19 mouse cellular contexts compared by ENCODE assay signal in genomic region chr15:9080206-9080605, GRCm38 (mm10). TPM values are rescaled to one million over a fixed set of nuclear protein-coding genes. Genes with fewer than 3 reads are reported as not detected.
A peak's percentile ranks its signal among the peaks of the same experiment; 100 is the strongest.
DNase-seq lines count a peak whose midpoint lies in the region; ATAC-seq and TF ChIP-seq lines count a peak whose summit lies in the region.
"Had no signal": no experiment of that assay in that cellular context is flagged by ENCODE, and none has a peak within 500 bp of the region (broad histone marks: within the 10 kb centered on the region; RNA-seq: fewer than 3 reads in every experiment).

No protein-coding gene starts in this region.

- H3K79me2 ChIP-seq in MEL (ENCODE audit: control insufficient read depth, insufficient read depth, low read length, poor library complexity): peaks cover 62% of the 10 kb centered on the region

- H3K4me2 ChIP-seq in heart, postnatal 0 days (ENCODE audit: low read depth, low read length): no peak overlapping the region
- H3K4me2 ChIP-seq: embryonic facial prominence, embryonic 13.5 days; hindbrain, embryonic 12.5 days; neural tube, embryonic 15.5 days had no signal

- H3K27me3 ChIP-seq in heart, postnatal 0 days (ENCODE audit: control insufficient read depth, insufficient read depth, low read length): no peaks in the 10 kb centered on the region
- H3K27me3 ChIP-seq in MEL (ENCODE audit: control insufficient read depth in 1 of 2, insufficient read depth in 2 of 2, low read length in 2 of 2): no peaks in the 10 kb centered on the region
- H3K27me3 ChIP-seq in forebrain, embryonic 10.5 days (ENCODE audit: poor library complexity, severe bottlenecking): no peaks in the 10 kb centered on the region
- H3K27me3 ChIP-seq: embryonic facial prominence, embryonic 13.5 days; hindbrain, embryonic 12.5 days; neural tube, embryonic 15.5 days had no signal

- no peak overlapping the region for H3K4me3 ChIP-seq in heart, postnatal 0 days (ENCODE audit: low read depth, low read length)
- H3K4me3 ChIP-seq in MEL (ENCODE audit: control insufficient read depth in 1 of 2, insufficient read depth in 1 of 2, low read depth in 2 of 2, low read length in 2 of 2): peak overlapping the region in 1 of 2 experiments; percentile 40; a peak in 2 of 4 replicates
- no peak overlapping the region for H3K4me3 ChIP-seq in forebrain, embryonic 10.5 days
- H3K4me3 ChIP-seq: embryonic facial prominence, embryonic 13.5 days; hindbrain, embryonic 12.5 days; neural tube, embryonic 15.5 days had no signal

- no peak for ATAC-seq in heart, postnatal 0 days (ENCODE audit: insufficient read depth, low read depth)
- ATAC-seq in erythroid progenitor cell, adult 5-6 weeks (replicated peaks; ENCODE audit: low FRiP score, poor library complexity, severe bottlenecking): peak; percentile 52
- ATAC-seq in megakaryocyte, adult 5-6 weeks (ENCODE audit: poor library complexity, severe bottlenecking): 0 out of 2 replicates have a peak, but pooled peaks have one; percentile 34
- ATAC-seq: forebrain, embryonic 16.5 days had no signal

- intact Hi-C loops in heart, postnatal 10 days (cut with DNase I): no loop called here

- TF ChIP-seq CTCF in heart, postnatal 0 days (IDR thresholded peaks at IDR 0.05; ENCODE audit: low read depth): no peak
- no peak for TF ChIP-seq CTCF in MEL (IDR thresholded peaks at IDR 0.05 in 2 of 3, conservative IDR thresholded peaks at IDR 0.05 in 1 of 3; ENCODE audit: control insufficient read depth in 1 of 3, insufficient read depth in 1 of 3, low read depth in 2 of 3, low read length in 3 of 3, poor library complexity in 1 of 3, severe bottlenecking in 1 of 3)

- no peak for DNase-seq in heart, postnatal 0 days (ENCODE audit: low spot score)
- no peak for DNase-seq in heart, postnatal 10 days
- peak; percentile 89 for DNase-seq in MEL (ENCODE audit: low read depth, low spot score)
- no peak for DNase-seq in testis, postnatal 10 days (ENCODE audit: low spot score)
- no peak for DNase-seq in forebrain, embryonic 10.5 days (ENCODE audit: extremely low spot score, low spot score)
- DNase-seq in urinary bladder, postnatal 10 days (ENCODE audit: low spot score): no peak
- DNase-seq: adrenal gland, postnatal 14 days; cerebellum, postnatal 25 days; kidney, adult 9 months; layer of hippocampus, adult 9-11 months; right cerebral cortex, adult 18-20 months; thymus, postnatal 4 days had no signal

- no peak for TF ChIP-seq EP300 in heart, postnatal 0 days (IDR thresholded peaks at IDR 0.05; ENCODE audit: low read depth)
- TF ChIP-seq EP300 in MEL (IDR thresholded peaks at IDR 0.05; ENCODE audit: low read depth in 1 of 2, low read length in 2 of 2): peak; percentile 95 to 98

- H3K27ac ChIP-seq in heart, postnatal 0 days (ENCODE audit: low read depth): peak overlapping the region; percentile 15
- H3K27ac ChIP-seq in MEL (ENCODE audit: control insufficient read depth, low read depth, low read length): peak overlapping the region; percentile 99
- H3K27ac ChIP-seq in forebrain, embryonic 10.5 days: no peak overlapping the region
- H3K27ac ChIP-seq: embryonic facial prominence, embryonic 13.5 days; hindbrain, embryonic 12.5 days; macrophage; neural tube, embryonic 15.5 days had no signal

- WGBS in heart, postnatal 0 days: 23% methylated on average over 4 of the region's 4 CpGs
- 73% methylated on average over 4 of the region's 4 CpGs for WGBS in forebrain, embryonic 10.5 days

- peak in 1 of 2 experiments; percentile 24; a peak in 1 of 4 replicates for TF ChIP-seq POLR2A in MEL (IDR thresholded peaks at IDR 0.05; ENCODE audit: control insufficient read depth in 1 of 2, insufficient read depth in 1 of 2, low read depth in 1 of 2, low read length in 2 of 2, poor library complexity in 1 of 2)

- no peak; the same call in 1 of the 2 replicates for TF ChIP-seq RAD21 in MEL (IDR thresholded peaks at IDR 0.05; ENCODE audit: low read depth, low read length)

- H3K4me1 ChIP-seq in heart, postnatal 0 days (ENCODE audit: control insufficient read depth, insufficient read depth): peaks cover 57% of the 10 kb centered on the region
- peaks cover 44 to 47% of the 10 kb centered on the region in 2 experiments for H3K4me1 ChIP-seq in MEL (ENCODE audit: control insufficient read depth in 1 of 2, insufficient read depth in 2 of 2, low read length in 2 of 2)
- peaks cover 35% of the 10 kb centered on the region for H3K4me1 ChIP-seq in forebrain, embryonic 10.5 days

- no peaks in the 10 kb centered on the region for H3K9me3 ChIP-seq in heart, postnatal 0 days (replicated peaks; ENCODE audit: control insufficient read depth, low read length)
- H3K9me3 ChIP-seq in MEL (replicated peaks; ENCODE audit: insufficient read depth, low read length): no peaks in the 10 kb centered on the region
- H3K9me3 ChIP-seq in forebrain, embryonic 10.5 days: no peaks in the 10 kb centered on the region
- H3K9me3 ChIP-seq: embryonic facial prominence, embryonic 13.5 days; hindbrain, embryonic 12.5 days; neural tube, embryonic 15.5 days had no signal

- H3K36me3 ChIP-seq in heart, postnatal 0 days (replicated peaks; ENCODE audit: control insufficient read depth, insufficient read depth, low read length): 0 out of 2 replicates have a peak, but pooled peaks cover 3% of the 10 kb centered on the region
- H3K36me3 ChIP-seq in MEL (ENCODE audit: control insufficient read depth in 1 of 2, insufficient read depth in 2 of 2, low read length in 2 of 2): peaks cover 30 to 65% of the 10 kb centered on the region in 2 experiments
- peaks cover 8% of the 10 kb centered on the region for H3K36me3 ChIP-seq in forebrain, embryonic 10.5 days (replicated peaks)
- H3K36me3 ChIP-seq: hindbrain, embryonic 12.5 days; neural tube, embryonic 15.5 days had no signal

- H3K9ac ChIP-seq in heart, postnatal 0 days (replicated peaks; ENCODE audit: low read depth, low read length): no peak overlapping the region
- H3K9ac ChIP-seq in MEL (ENCODE audit: control insufficient read depth, low read depth, low read length, poor library complexity, severe bottlenecking): peak overlapping the region; percentile 66
- H3K9ac ChIP-seq: embryonic facial prominence, embryonic 13.5 days; hindbrain, embryonic 12.5 days; neural tube, embryonic 15.5 days had no signal

TF ChIP-seq in MEL, 35 proteins besides CTCF, POLR2A, EP300 and RAD21 (continues in another document):
- TF ChIP-seq ETS1 (IDR thresholded peaks at IDR 0.05; ENCODE audit: low read depth, low read length) (peak; percentile 97), MXI1 (IDR thresholded peaks at IDR 0.05; ENCODE audit: low read depth, low read length) (peak; percentile 68), MYC (IDR thresholded peaks at IDR 0.05; ENCODE audit: low read depth, low read length) (peak; percentile 78), CHD1 (IDR thresholded peaks at IDR 0.05; ENCODE audit: low read depth, low read length) (no peak; the same call in 1 of the 2 replicates), ELF1 (IDR thresholded peaks at IDR 0.05; ENCODE audit: low read depth, low read length) (peak; percentile 92), MAX (IDR thresholded peaks at IDR 0.05; ENCODE audit: low read length) (no peak; the same call in 1 of the 2 replicates), MYB (IDR thresholded peaks at IDR 0.05; ENCODE audit: low read depth, low read length) (no peak), NELFE (IDR thresholded peaks at IDR 0.05; ENCODE audit: low read depth, low read length) (peak; percentile 12), CHD2 (IDR thresholded peaks at IDR 0.05; ENCODE audit: low read length) (peak; percentile 66), ZKSCAN1 (IDR thresholded peaks at IDR 0.05; ENCODE audit: low read depth, low read length) (no peak), UBTF (IDR thresholded peaks at IDR 0.05; ENCODE audit: borderline replicate concordance, insufficient read depth, low read depth, low read length) (0 out of 2 replicates have a peak, but pooled peaks have one; percentile 27), MAFK (IDR thresholded peaks at IDR 0.05; ENCODE audit: borderline replicate concordance, low read depth, low read length) (peak; percentile 54), TAL1 (IDR thresholded peaks at IDR 0.05; ENCODE audit: low read length) (peak; percentile 86), ZMIZ1 (IDR thresholded peaks at IDR 0.05; ENCODE audit: low read depth, low read length) (peak; percentile 34; the same call in 1 of the 2 replicates), SIN3A (IDR thresholded peaks at IDR 0.05; ENCODE audit: low read length) (peak; percentile 95), SMC3 (IDR thresholded peaks at IDR 0.05; ENCODE audit: low read depth, low read length) (no peak; the same call in 1 of the 2 replicates), TBP (IDR thresholded peaks at IDR 0.05; ENCODE audit: low read depth, low read length) (peak; percentile 39; the same call in 1 of the 2 replicates), BHLHE40 (IDR thresholded peaks at IDR 0.05; ENCODE audit: borderline replicate concordance, low read depth, low read length) (no peak), JUND (IDR thresholded peaks at IDR 0.05; ENCODE audit: low read depth, low read length) (0 out of 2 replicates have a peak, but pooled peaks have one; percentile 58), NRF1 (IDR thresholded peaks at IDR 0.05; ENCODE audit: insufficient read depth, low read depth, low read length, poor library complexity, severe bottlenecking) (no peak), USF2 (IDR thresholded peaks at IDR 0.05; ENCODE audit: borderline replicate concordance in 1 of 2, insufficient read depth in 1 of 2, low read depth in 1 of 2, low read length in 2 of 2) (no peak), POLR2AphosphoS5 (IDR thresholded peaks at IDR 0.05; ENCODE audit: borderline replicate concordance, low read depth, low read length) (no peak), USF1 (IDR thresholded peaks at IDR 0.05; ENCODE audit: low read depth, low read length) (no peak), GATA1 (IDR thresholded peaks at IDR 0.05; ENCODE audit: low read depth, low read length) (peak; percentile 98), POLR2AphosphoS2 (IDR thresholded peaks at IDR 0.05; ENCODE audit: low read length) (no peak)

RNA-seq across cellular contexts. Expression of gene Nadk2, which starts 9.1 kb away (rescaled TPM):
- 41.6 and 77.7 TPM in 2 replicates for total RNA-seq in heart, postnatal 0 days (2014; rRNA removed; ENCODE audit: low replicate concordance)
- polyA plus RNA-seq in heart, postnatal 0 days (2015; fragmentation: Nextera tagmentation; extraction: Ambion mirVana): 33.4 and 33.8 TPM in 2 replicates
- total RNA-seq in heart, postnatal 10 days (2021): 10 to 100 TPM; 41.3 to 46.5 TPM
- 168 and 221 TPM in 2 replicates for total RNA-seq in MEL (2012; rRNA removed)
- 100 to 1,000 TPM; 361 to 659 TPM for polyA plus RNA-seq in MEL (2012; ENCODE audit: insufficient read depth in 1 of 2, insufficient read length in 2 of 2, low read depth in 1 of 2, low replicate concordance in 2 of 2, missing spikeins in 1 of 2)
- 114 and 185 TPM in 2 replicates for total RNA-seq in erythroid progenitor cell, adult 5-6 weeks (2015; ENCODE audit: low replicate concordance)
- 114 and 217 TPM in 2 replicates for total RNA-seq in erythroid progenitor cell, adult 5-6 weeks (2017; ENCODE audit: low replicate concordance)
- total RNA-seq in megakaryocyte, adult 5-6 weeks (2015): 25.7 and 32.3 TPM in 2 replicates
- total RNA-seq in megakaryocyte, adult 5-6 weeks (2017): 30.0 and 31.3 TPM in 2 replicates
- 30.1 and 30.4 TPM in 2 replicates for polyA plus RNA-seq in forebrain, embryonic 10.5 days (2016; fragmentation: Nextera tagmentation; extraction: Ambion mirVana)
